Mouse (Mus musculus): Measurements from ENCODE around the gene Ube2o. TPM values are rescaled to one million over a fixed set of nuclear protein-coding genes. Genes with fewer than 3 reads are reported as not detected.

The Ube2o gene
- polyA plus RNA-seq, 1 experiment from 2014 or later = 15.2 TPM

DNA sequence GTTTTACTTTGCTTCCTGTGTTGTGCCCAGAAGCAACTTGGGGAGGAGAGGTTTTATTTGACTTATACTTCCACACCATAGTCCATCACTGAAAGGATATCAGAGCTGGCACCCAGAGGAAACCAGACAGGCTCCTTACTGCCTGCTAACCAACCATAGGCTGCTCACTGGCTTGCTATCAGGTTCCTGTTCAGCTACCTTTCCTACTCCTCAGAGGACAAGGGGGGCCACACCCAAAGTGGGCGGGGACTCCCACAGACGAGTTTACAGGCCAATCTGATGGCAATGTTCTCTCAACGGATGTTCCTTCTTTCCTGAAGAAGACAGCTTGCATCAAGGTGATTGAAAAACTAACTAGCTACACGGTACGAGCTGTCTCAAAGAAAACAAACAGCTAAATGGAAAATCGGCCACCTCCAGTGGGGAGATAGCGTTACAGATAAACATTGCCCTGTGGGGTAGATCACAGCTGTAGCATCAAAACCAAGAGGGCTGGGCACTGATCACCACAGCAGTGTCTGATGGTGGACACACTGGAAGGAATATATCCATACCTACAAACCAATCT, 69.9 kb downstream of the Ube2o start:
- no peaks in the 10 kb centered on the region for H3K36me3 ChIP-seq (replicated peaks; ENCODE audit: insufficient read depth, low read length)
- H3K27me3 ChIP-seq (ENCODE audit: insufficient read depth, low read length) = 0 out of 2 replicates have a peak, but pooled peaks cover 7% of the 10 kb centered on the region
- H3K4me3 ChIP-seq (ENCODE audit: low read depth, low read length) = no peak overlapping the region
- no peaks in the 10 kb centered on the region; the same call in 1 of the 2 replicates for H3K9me3 ChIP-seq (ENCODE audit: low read length)
- 51% methylated on average over 7 of the region's 7 CpGs for WGBS (ENCODE audit: insufficient replicate concordance)
- no peak for TF ChIP-seq CTCF (IDR thresholded peaks at IDR 0.05; ENCODE audit: low read depth)
- no peak for TF ChIP-seq EP300 (IDR thresholded peaks at IDR 0.05; ENCODE audit: low read depth)
- DNase-seq (peak; percentile 64), ATAC-seq (peak; percentile 44; the same call in 1 of the 2 replicates)
- H3K9ac ChIP-seq (replicated peaks) = no peak overlapping the region
- no peak overlapping the region for H3K27ac ChIP-seq (ENCODE audit: low read depth)
- H3K4me1 ChIP-seq (ENCODE audit: insufficient read depth) = peaks cover 7% of the 10 kb centered on the region
- H3K4me2 ChIP-seq (ENCODE audit: low read depth, low read length) = no peak overlapping the region

DNA sequence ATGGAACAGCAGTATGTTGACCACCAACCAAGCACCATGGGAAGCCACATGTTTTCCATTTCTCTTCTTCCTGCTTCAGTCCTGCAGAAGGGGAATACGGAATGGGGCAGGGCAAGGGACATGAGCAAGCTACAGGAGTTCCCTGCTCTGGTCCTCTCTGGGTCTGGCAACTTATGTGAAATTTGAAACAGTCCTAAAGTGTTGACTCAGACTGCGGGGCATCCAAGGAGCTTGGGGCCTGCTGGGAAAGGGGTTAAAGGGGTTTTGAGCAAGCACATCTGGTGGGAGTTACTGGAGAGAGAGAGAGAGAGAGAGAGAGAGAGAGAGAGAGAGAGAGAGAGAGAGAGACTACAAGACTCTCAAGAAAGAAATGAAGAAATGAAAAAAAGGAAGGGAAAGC, 72.6 kb downstream of the Ube2o start:
- Histone ChIP-seq H3K9ac (replicated peaks) (no peak overlapping the region), H3K4me3 (ENCODE audit: low read depth, low read length) (no peak overlapping the region), H3K4me1 (ENCODE audit: insufficient read depth) (peaks cover 14% of the 10 kb centered on the region), H3K9me3 (ENCODE audit: low read length) (no peaks in the 10 kb centered on the region; the same call in 1 of the 2 replicates), H3K4me2 (ENCODE audit: low read depth, low read length) (no peak overlapping the region), H3K36me3 (replicated peaks; ENCODE audit: insufficient read depth, low read length) (no peaks in the 10 kb centered on the region), H3K27ac (ENCODE audit: low read depth) (no peak overlapping the region), H3K27me3 (ENCODE audit: insufficient read depth, low read length) (no peaks in the 10 kb centered on the region)
- no peak for TF ChIP-seq CTCF (IDR thresholded peaks at IDR 0.05; ENCODE audit: low read depth)
- ATAC-seq = no peak
- WGBS (ENCODE audit: insufficient replicate concordance) = 85% methylated on average over 2 of the region's 2 CpGs
- DNase-seq = no peak

DNA sequence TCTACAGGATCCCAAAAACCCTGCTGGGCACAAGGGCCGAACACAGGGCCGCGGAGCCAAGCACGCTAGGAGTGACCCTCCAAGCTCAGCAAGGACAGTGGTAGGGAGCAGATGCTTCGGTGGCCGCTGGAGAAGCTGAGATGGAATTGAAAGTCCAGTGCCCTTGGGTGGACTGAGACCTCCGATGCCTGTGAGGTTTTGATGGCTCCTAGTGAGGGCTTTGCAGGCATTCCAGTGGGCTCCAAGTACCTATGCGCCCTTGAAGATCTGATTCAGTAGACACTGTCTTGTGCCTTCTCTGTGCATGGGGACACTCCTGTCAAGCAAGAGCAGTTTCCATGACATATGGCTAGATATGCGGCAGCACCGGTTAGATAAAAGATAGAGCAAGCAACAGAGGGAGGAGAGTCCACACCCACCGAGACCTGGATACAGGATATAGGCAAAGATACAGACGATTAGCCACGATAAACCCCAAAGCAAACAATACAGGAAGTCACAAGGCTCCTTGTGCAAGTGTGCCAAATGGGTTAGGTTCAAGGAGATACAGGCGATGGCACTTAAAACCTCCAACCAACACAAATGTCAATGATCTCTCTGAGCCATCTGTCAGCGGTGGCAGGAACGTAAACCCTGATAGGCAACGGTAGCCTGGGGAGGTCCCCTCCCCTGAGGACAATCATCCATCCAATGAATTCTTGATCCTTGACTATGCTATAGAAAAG, 74.9 kb downstream of the Ube2o start:
- H3K4me2 ChIP-seq (ENCODE audit: low read depth, low read length) = peak overlapping the region; percentile 42

DNA sequence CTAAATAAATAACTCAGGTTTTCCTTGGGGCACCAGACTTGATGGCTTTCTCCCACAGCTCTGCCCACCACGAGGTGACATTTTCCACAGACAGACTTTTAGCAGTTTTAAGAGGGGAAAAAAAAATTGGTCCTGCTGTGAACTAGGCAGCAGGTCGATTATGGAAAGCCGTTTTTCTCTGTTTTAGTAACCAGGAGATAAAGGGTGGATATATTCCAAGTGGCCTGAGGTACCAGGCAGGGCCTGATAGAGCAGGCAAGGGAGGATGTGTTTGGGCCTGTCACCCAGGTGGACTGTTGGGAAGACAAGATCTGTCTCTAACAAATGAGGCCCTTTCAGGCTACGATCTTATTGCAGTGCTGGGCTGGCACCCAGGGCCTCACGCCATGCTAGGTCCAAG, 75.7 kb downstream of the Ube2o start:
- Histone ChIP-seq H3K4me3 (ENCODE audit: low read depth, low read length) (no peak overlapping the region), H3K9me3 (ENCODE audit: low read length) (no peaks in the 10 kb centered on the region), H3K9ac (replicated peaks) (no peak overlapping the region), H3K36me3 (replicated peaks; ENCODE audit: insufficient read depth, low read length) (no peaks in the 10 kb centered on the region), H3K4me1 (ENCODE audit: insufficient read depth) (peaks cover 10% of the 10 kb centered on the region), H3K4me2 (ENCODE audit: low read depth, low read length) (0 out of 2 replicates have a peak overlapping the region, but pooled peaks have one; percentile 42), H3K27ac (ENCODE audit: low read depth) (peak overlapping the region; percentile 80), H3K27me3 (ENCODE audit: insufficient read depth, low read length) (no peaks in the 10 kb centered on the region)
- 46% methylated on average over 5 of the region's 5 CpGs for WGBS (ENCODE audit: insufficient replicate concordance)
- TF ChIP-seq CTCF (IDR thresholded peaks at IDR 0.05; ENCODE audit: low read depth) (no peak), EP300 (IDR thresholded peaks at IDR 0.05; ENCODE audit: low read depth) (peak; percentile 64)
- no peak for ATAC-seq
- DNase-seq = no peak

More for the DNA sequence above, 74.9 kb downstream of the Ube2o start:
- Histone ChIP-seq H3K4me3 (ENCODE audit: low read depth, low read length) (no peak overlapping the region), H3K27ac (ENCODE audit: low read depth) (peak overlapping the region; percentile 80), H3K36me3 (replicated peaks; ENCODE audit: insufficient read depth, low read length) (no peaks in the 10 kb centered on the region), H3K9ac (replicated peaks) (0 out of 2 replicates have a peak overlapping the region, but pooled peaks have one; percentile 41), H3K27me3 (ENCODE audit: insufficient read depth, low read length) (no peaks in the 10 kb centered on the region), H3K4me1 (ENCODE audit: insufficient read depth) (peaks cover 12% of the 10 kb centered on the region), H3K9me3 (ENCODE audit: low read length) (no peaks in the 10 kb centered on the region; the same call in 1 of the 2 replicates)
- ATAC-seq = peak; percentile 92
- no peak for DNase-seq
- 58% methylated on average over 17 of the region's 17 CpGs for WGBS (ENCODE audit: insufficient replicate concordance)
- TF ChIP-seq CTCF (IDR thresholded peaks at IDR 0.05; ENCODE audit: low read depth) (no peak), EP300 (IDR thresholded peaks at IDR 0.05; ENCODE audit: low read depth) (peak; percentile 96)

DNA sequence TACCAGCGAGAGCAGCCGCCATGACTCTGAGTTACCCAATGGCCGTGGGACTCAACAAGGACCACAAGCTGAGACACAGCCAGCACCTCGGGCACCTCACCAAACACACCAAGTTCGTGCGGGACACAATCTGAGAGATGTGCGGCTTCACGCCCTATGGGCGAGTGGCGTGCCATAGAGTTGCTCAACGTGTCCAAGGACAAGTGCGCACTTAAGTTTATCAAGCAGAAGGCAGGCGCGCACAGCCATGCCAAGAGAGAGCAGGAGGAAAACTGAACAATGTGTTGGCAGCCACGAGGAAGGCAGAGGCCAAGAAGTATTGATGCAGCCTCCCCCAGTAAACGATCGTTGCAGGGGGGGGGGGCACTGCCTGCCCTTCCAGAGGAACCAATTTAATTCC, 76.7 kb downstream of the Ube2o start:
- no peak overlapping the region for H3K9ac ChIP-seq (replicated peaks)
- DNase-seq (no peak), ATAC-seq (no peak)
- H3K36me3 ChIP-seq (replicated peaks; ENCODE audit: insufficient read depth, low read length) = no peaks in the 10 kb centered on the region
- WGBS (ENCODE audit: insufficient replicate concordance) = 90% methylated on average over 17 of the region's 17 CpGs
- peaks cover 10% of the 10 kb centered on the region for H3K4me1 ChIP-seq (ENCODE audit: insufficient read depth)
- no peaks in the 10 kb centered on the region for H3K9me3 ChIP-seq (ENCODE audit: low read length)
- TF ChIP-seq EP300 (IDR thresholded peaks at IDR 0.05; ENCODE audit: low read depth) (no peak), CTCF (IDR thresholded peaks at IDR 0.05; ENCODE audit: low read depth) (no peak)
- no peak overlapping the region for H3K27ac ChIP-seq (ENCODE audit: low read depth)
- no peak overlapping the region for H3K4me2 ChIP-seq (ENCODE audit: low read depth, low read length)
- no peaks in the 10 kb centered on the region for H3K27me3 ChIP-seq (ENCODE audit: insufficient read depth, low read length)
- H3K4me3 ChIP-seq (ENCODE audit: low read depth, low read length) = no peak overlapping the region

DNA sequence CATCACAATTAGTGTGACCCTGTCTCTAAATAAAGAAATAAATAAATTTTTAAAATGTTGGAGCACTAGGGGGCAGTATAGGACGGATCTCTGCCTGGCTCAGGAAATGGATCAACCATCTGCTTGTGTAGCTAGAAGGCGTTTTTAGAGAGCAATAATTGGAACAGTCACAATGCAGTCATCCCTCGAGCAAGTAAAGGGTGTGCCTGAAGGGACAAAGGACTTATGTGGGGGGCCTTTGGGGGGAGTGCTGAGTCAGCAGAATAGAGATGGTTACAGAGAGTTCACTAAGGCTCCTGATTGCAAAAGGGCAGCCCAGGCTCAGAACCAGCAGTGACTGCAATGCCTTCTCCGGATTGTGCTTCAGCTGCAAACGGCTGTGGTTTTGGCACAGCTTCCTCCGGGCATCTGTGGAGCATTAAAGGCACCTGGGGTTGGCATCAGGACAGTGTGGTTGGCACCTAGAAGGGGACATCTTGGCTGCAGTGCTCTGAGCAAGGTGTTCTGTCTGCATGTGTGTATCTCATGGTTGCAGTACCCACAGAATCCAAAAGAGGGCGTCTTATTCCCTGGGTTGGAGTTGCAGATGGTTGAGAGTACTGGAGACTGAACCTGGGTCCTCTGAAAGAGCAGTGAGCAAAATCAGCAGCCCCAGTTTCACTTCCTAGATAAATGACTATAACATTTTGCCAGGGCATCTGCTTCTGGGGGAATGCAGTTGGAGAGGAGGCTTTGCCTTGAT, 80.1 kb downstream of the Ube2o start:
- WGBS (ENCODE audit: insufficient replicate concordance) = 26% methylated on average over 7 of the region's 7 CpGs
- TF ChIP-seq CTCF (IDR thresholded peaks at IDR 0.05; ENCODE audit: low read depth) (peak; percentile 71), EP300 (IDR thresholded peaks at IDR 0.05; ENCODE audit: low read depth) (no peak)
- ATAC-seq (peak; percentile 66), DNase-seq (no peak)
- peaks cover 5% of the 10 kb centered on the region for H3K4me1 ChIP-seq (ENCODE audit: insufficient read depth)
- no peak overlapping the region for H3K27ac ChIP-seq (ENCODE audit: low read depth)
- no peak overlapping the region for H3K4me3 ChIP-seq (ENCODE audit: low read depth, low read length)
- no peaks in the 10 kb centered on the region for H3K36me3 ChIP-seq (replicated peaks; ENCODE audit: insufficient read depth, low read length)
- H3K27me3 ChIP-seq (ENCODE audit: insufficient read depth, low read length) = no peaks in the 10 kb centered on the region
- H3K9me3 ChIP-seq (ENCODE audit: low read length) = no peaks in the 10 kb centered on the region
- H3K9ac ChIP-seq (replicated peaks) = no peak overlapping the region
- H3K4me2 ChIP-seq (ENCODE audit: low read depth, low read length) = no peak overlapping the region
